Mouse (Mus musculus): ENCODE measurements around the gene Crk.

DNA sequence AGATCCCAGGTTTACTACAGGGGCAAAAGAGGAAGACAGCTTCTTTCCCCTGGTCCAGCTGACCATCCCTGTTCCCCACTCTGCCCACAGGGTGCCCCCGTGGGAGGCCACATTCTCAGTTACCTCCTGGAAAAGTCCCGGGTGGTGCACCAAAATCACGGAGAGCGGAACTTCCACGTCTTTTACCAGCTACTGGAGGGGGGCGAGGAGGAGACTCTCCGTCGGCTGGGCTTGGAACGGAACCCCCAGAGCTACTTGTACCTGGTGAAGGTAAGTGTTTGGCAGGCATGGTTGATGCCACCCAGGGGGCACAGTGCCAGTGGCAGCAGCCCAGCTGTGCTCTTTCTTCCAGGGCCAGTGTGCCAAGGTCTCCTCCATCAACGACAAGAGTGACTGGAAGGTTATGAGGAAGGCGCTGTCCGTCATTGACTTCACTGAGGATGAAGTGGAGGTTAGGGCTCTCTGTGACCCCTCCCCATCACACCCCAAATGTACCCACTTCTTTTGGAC is 18.9 kb upstream of the Crk start:
- no peak for TF ChIP-seq CTCF (IDR thresholded peaks at IDR 0.05; ENCODE audit: borderline replicate concordance, insufficient read depth, low read depth, low read length)
- TF ChIP-seq POLR2A (IDR thresholded peaks at IDR 0.05; ENCODE audit: borderline replicate concordance, insufficient read depth, low read length): no peak

Data from cerebellum, adult 2 months (tissue).